Mouse (Mus musculus) cerebellum, postnatal 14 days (tissue): ENCODE data around the gene Gtsf1.

ENCODE experiments used
- DNase-seq, 2 experiments: peaks; one replicate each; pipeline ENCODE4 v3.0.0; 2021; ENCODE audit warnings: mixed read lengths in 2 of 2

The Gtsf1 gene

DNA sequence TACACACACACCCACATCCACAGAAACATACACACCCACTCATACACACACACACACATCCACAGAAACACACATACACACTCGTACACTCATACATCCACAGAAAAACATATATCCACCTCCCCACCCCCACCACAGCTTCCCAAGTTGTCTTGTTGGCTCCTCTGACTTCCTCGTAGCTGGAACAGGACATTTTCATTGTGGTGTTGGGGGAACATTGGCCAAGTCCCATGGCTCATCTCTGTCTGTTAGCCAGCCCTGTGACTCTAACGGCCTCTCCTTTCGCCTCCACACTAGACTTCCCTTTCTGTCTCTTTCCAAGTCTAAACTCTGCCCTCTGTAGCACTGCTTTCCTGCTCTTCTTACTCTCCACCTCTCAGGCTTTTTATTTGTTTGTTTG, 72.5 kb downstream of the Gtsf1 start:
- no peak for DNase-seq

DNA sequence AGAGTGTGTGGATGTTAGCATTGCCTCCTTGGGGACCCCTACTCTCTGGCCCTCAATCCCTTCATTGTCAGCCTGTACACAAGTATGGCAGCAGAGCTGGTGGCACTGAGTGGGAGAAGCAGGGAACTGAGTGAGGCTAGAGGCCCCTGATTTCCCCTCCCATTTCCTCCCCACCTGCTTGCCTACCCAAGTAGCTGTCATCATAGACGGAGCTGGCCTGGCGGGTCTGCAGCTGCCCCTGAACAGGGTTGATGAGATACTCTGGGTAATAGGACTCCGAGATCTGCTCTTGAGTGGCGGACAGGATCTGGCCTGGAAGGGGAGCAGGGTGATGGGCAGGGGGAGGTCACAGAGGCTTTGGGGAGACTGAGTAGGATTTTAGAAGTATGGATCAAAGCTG, 74.1 kb downstream of the Gtsf1 start:
- DNase-seq: no peak

DNA sequence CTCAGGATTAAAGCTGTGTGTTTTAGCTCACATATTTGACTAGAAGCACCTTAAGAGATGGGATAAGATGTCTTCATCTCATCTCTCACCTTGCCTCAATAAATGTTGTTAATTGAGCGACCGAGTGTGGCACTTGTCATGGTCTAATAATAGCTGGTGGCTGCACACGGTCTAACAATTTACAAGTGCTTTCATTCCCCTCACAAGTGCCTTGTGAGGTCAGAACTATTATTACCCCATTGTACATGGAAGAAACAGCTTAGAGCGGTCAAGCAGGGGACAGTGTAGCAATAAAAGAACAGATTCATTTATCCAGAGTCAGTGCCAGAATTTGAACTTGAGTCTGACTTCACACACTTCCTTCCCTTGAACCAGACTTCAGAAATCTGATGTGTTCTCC, 74.8 kb downstream of the Gtsf1 start:
- DNase-seq: no peak

DNA sequence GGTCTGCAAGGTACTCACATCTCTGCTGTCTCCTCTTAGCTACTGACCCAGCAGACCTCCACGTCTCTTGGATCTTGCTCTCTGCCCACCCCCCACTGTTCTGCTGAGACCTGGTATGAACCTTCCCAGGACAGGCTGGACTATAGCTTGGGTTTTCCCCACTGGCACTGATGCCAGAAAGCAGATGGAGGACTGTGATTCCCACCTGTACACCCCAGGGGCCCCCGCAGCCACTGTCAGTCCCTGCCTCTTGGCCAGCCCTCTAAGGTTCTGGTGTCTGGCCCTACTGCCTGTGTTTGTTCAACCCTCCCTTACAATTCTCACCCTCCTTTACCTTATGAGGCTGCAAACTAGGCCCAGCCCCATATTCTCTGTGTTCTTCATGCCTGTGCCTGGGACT, 75.6 kb downstream of the Gtsf1 start:
- peak; percentile 80 to 90 for DNase-seq

DNA sequence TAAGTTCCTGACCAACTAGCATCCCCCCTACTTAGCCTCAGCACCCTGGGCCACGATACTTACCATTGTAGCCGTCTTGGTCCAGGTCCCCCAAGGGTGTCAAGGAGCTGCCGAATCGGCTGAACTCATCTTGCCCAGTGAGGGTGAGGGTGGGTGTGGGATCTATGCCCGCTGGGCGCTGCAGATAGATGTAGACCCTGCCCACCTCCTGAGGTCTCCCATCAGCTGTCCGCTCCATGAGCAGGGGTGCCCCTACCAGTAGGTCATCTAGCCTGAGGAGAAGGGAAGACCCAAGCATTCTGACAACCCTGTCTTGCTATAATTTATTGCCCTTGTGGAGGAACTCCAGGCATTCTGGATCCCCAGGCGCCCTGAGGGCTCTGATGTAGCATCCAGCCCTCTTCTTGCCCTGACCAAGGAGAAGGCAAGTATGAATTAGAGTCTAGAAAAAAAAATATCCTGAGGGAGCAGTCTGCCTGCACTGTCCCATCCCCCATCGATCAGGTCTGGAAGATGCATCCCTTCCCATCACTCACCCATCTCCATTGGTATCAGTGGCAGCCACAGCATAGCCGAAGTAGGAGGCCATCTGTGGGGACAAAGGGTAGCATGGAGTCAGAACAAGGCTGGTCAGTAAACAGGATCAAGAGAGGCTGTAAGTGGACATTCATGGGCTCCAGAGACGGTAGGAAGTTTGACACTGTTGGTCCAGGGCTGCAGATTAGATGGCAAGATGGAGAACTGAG, 76.6 kb downstream of the Gtsf1 start:
- no peak for DNase-seq

DNA sequence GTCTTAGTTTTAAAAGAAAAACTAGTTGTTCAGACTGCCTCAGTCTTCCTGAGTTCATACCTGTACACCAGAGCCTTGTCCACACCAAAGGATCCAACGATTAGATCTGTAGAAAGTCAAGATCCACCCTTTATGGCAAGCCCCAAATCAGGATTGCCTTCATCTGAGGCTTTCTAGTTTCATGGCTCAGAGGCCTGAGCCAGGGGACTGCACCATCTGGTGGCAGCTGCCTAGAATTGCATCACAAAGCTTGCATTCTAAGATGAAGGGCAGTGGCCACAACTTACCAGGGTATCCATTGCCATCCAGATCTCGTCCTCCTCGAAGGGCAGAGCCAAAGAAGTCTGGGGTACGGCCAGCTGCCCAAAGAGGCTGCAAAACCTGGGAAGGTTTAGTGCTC, 77.4 kb downstream of the Gtsf1 start:
- DNase-seq: peak; percentile 81 to 82
